Mouse (Mus musculus): ENCODE results near the gene Ccnl2. TPM values are rescaled to one million over a fixed set of nuclear protein-coding genes. Genes with fewer than 3 reads are reported as not detected.
A peak's percentile ranks its signal among the peaks of the same experiment; 100 is the strongest.

The Ccnl2 gene
- polyA plus RNA-seq, 1 experiment, result 86.1 TPM

GRCm38 (mm10) chr4:155838187-155839153, 26.2 kb downstream of the Ccnl2 start:
- Histone ChIP-seq H3K4me3 (ENCODE audit: low read depth, low read length) (no peak overlapping the region), H3K9me3 (replicated peaks; ENCODE audit: control insufficient read depth, insufficient read depth, low read length, poor library complexity, severe bottlenecking) (no peaks in the 10 kb centered on the region), H3K27ac (ENCODE audit: insufficient read depth, low read length) (no peak overlapping the region)

GRCm38 (mm10) chr4:155839483-155839910, 27.2 kb downstream of the Ccnl2 start, which contains the start of gene Mxra8:
Mxra8 (plus strand) TSS chr4:155839680.
- Histone ChIP-seq H3K9ac (ENCODE audit: low read depth, poor library complexity, severe bottlenecking) (peak within 1 kb of the TSS; percentile 48), H3K36me3 (ENCODE audit: control insufficient read depth, insufficient read depth, low read length, poor library complexity, severe bottlenecking) (no peaks in the 10 kb centered on the region), H3K4me1 (ENCODE audit: control insufficient read depth, insufficient read depth, low read length) (peaks cover 6% of the 10 kb centered on the region), H3K4me3 (ENCODE audit: low read depth, low read length) (peak within 1 kb of the TSS; percentile 76), H3K27ac (ENCODE audit: insufficient read depth, low read length) (no peak within 1 kb of the TSS), H3K27me3 (ENCODE audit: control insufficient read depth, insufficient read depth, low read length, poor library complexity, severe bottlenecking) (no peaks in the 10 kb centered on the region), H3K9me3 (replicated peaks; ENCODE audit: control insufficient read depth, insufficient read depth, low read length, poor library complexity, severe bottlenecking) (no peaks in the 10 kb centered on the region)
- no peak for TF ChIP-seq EP300 (IDR thresholded peaks at IDR 0.05; ENCODE audit: insufficient read depth, low read depth, low read length)
- no peak for TF ChIP-seq POLR2A (IDR thresholded peaks at IDR 0.05; ENCODE audit: insufficient read depth, low read length)
- no peak for TF ChIP-seq CTCF (IDR thresholded peaks at IDR 0.05; ENCODE audit: low read depth, low read length)

More at GRCm38 (mm10) chr4:155838187-155839153, 26.2 kb downstream of the Ccnl2 start:
- Histone ChIP-seq H3K9ac (ENCODE audit: low read depth, poor library complexity, severe bottlenecking) (no peak overlapping the region), H3K4me1 (ENCODE audit: control insufficient read depth, insufficient read depth, low read length) (peaks cover 6% of the 10 kb centered on the region), H3K27me3 (ENCODE audit: control insufficient read depth, insufficient read depth, low read length, poor library complexity, severe bottlenecking) (no peaks in the 10 kb centered on the region), H3K36me3 (ENCODE audit: control insufficient read depth, insufficient read depth, low read length, poor library complexity, severe bottlenecking) (0 out of 2 replicates have a peak, but pooled peaks cover under 1% of the 10 kb centered on the region)
- TF ChIP-seq POLR2A (IDR thresholded peaks at IDR 0.05; ENCODE audit: insufficient read depth, low read length) (no peak), CTCF (IDR thresholded peaks at IDR 0.05; ENCODE audit: low read depth, low read length) (no peak), EP300 (IDR thresholded peaks at IDR 0.05; ENCODE audit: insufficient read depth, low read depth, low read length) (no peak)

GRCm38 (mm10) chr4:155840076-155841002, 28.1 kb downstream of the Ccnl2 start:
- Histone ChIP-seq H3K27me3 (ENCODE audit: control insufficient read depth, insufficient read depth, low read length, poor library complexity, severe bottlenecking) (no peaks in the 10 kb centered on the region), H3K27ac (ENCODE audit: insufficient read depth, low read length) (no peak overlapping the region), H3K4me1 (ENCODE audit: control insufficient read depth, insufficient read depth, low read length) (peaks cover 6% of the 10 kb centered on the region), H3K9ac (ENCODE audit: low read depth, poor library complexity, severe bottlenecking) (peak overlapping the region; percentile 48), H3K9me3 (replicated peaks; ENCODE audit: control insufficient read depth, insufficient read depth, low read length, poor library complexity, severe bottlenecking) (no peaks in the 10 kb centered on the region), H3K36me3 (ENCODE audit: control insufficient read depth, insufficient read depth, low read length, poor library complexity, severe bottlenecking) (no peaks in the 10 kb centered on the region), H3K4me3 (ENCODE audit: low read depth, low read length) (peak overlapping the region; percentile 76)
- no peak for TF ChIP-seq POLR2A (IDR thresholded peaks at IDR 0.05; ENCODE audit: insufficient read depth, low read length)
- no peak for TF ChIP-seq EP300 (IDR thresholded peaks at IDR 0.05; ENCODE audit: insufficient read depth, low read depth, low read length)
- TF ChIP-seq CTCF (IDR thresholded peaks at IDR 0.05; ENCODE audit: low read depth, low read length), result no peak

DNA sequence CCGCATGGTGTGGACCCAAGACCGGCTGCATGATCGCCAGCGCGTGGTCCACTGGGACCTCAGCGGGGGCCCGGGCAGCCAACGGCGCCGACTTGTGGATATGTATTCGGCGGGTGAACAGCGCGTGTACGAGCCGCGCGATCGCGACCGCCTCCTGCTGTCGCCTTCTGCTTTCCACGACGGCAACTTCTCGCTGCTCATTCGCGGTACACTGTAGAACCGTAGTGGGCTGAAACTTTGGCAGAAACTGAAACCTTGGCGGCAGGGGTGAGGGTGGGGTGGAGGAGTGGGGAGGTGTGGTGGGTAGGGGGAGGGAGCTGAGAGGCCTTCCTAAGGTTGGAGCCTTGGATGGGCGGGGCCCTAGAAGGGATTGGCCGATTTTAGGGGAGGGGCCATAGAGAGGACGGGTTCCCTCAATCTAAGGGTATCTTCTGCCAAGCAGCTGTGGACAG, 28.7 kb downstream of the Ccnl2 start:
- Histone ChIP-seq H3K9ac (ENCODE audit: low read depth, poor library complexity, severe bottlenecking) (peak overlapping the region; percentile 48), H3K4me1 (ENCODE audit: control insufficient read depth, insufficient read depth, low read length) (peaks cover 6% of the 10 kb centered on the region), H3K9me3 (replicated peaks; ENCODE audit: control insufficient read depth, insufficient read depth, low read length, poor library complexity, severe bottlenecking) (no peaks in the 10 kb centered on the region), H3K4me3 (ENCODE audit: low read depth, low read length) (peak overlapping the region; percentile 76), H3K27me3 (ENCODE audit: control insufficient read depth, insufficient read depth, low read length, poor library complexity, severe bottlenecking) (no peaks in the 10 kb centered on the region), H3K27ac (ENCODE audit: insufficient read depth, low read length) (no peak overlapping the region), H3K36me3 (ENCODE audit: control insufficient read depth, insufficient read depth, low read length, poor library complexity, severe bottlenecking) (no peaks in the 10 kb centered on the region)
- TF ChIP-seq POLR2A (IDR thresholded peaks at IDR 0.05; ENCODE audit: insufficient read depth, low read length), result peak; percentile 29
- TF ChIP-seq EP300 (IDR thresholded peaks at IDR 0.05; ENCODE audit: insufficient read depth, low read depth, low read length), result no peak
- peak; percentile 1 for TF ChIP-seq CTCF (IDR thresholded peaks at IDR 0.05; ENCODE audit: low read depth, low read length)

DNA sequence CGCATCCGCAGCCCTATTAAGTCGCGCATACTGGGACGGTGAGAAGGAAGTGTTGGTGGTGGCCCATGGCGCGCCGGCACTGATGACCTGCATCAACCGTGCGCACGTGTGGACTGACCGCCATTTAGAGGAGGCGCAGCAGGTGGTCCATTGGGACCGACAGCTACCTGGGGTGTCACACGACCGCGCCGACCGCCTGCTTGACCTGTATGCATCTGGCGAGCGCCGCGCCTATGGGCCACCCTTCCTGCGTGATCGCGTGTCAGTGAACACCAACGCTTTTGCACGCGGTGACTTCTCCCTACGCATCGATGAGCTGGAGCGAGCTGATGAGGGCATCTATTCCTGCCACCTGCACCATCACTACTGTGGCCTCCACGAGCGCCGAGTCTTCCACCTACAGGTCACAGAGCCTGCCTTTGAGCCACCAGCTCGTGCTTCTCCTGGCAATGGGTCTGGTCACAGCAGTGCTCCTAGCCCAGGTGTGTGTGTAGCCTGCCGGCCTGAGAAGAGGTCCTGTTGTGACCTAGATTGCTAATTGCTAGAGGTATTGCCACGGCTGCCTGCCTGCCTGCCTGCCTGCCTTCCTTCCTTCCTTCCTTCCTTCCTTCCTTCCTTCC, 29.5 kb downstream of the Ccnl2 start:
- Histone ChIP-seq H3K27ac (ENCODE audit: insufficient read depth, low read length) (no peak overlapping the region), H3K36me3 (ENCODE audit: control insufficient read depth, insufficient read depth, low read length, poor library complexity, severe bottlenecking) (no peaks in the 10 kb centered on the region)

More for the DNA sequence above, 29.5 kb downstream of the Ccnl2 start:
- peak overlapping the region; percentile 76 for H3K4me3 ChIP-seq (ENCODE audit: low read depth, low read length)
- peaks cover 6% of the 10 kb centered on the region for H3K4me1 ChIP-seq (ENCODE audit: control insufficient read depth, insufficient read depth, low read length)
- no peaks in the 10 kb centered on the region for H3K27me3 ChIP-seq (ENCODE audit: control insufficient read depth, insufficient read depth, low read length, poor library complexity, severe bottlenecking)
- H3K9ac ChIP-seq (ENCODE audit: low read depth, poor library complexity, severe bottlenecking), result no peak overlapping the region
- TF ChIP-seq EP300 (IDR thresholded peaks at IDR 0.05; ENCODE audit: insufficient read depth, low read depth, low read length), result no peak
- TF ChIP-seq POLR2A (IDR thresholded peaks at IDR 0.05; ENCODE audit: insufficient read depth, low read length), result no peak
- TF ChIP-seq CTCF (IDR thresholded peaks at IDR 0.05; ENCODE audit: low read depth, low read length), result no peak
- no peaks in the 10 kb centered on the region for H3K9me3 ChIP-seq (replicated peaks; ENCODE audit: control insufficient read depth, insufficient read depth, low read length, poor library complexity, severe bottlenecking)
